Comparison of ENCODE assay signal across 9 mouse cellular contexts in genomic region chr1:39317935-39318334, GRCm38 (mm10). TPM values are rescaled to one million over a fixed set of nuclear protein-coding genes. Genes with fewer than 3 reads are reported as not detected.
A peak's percentile ranks its signal among the peaks of the same experiment; 100 is the strongest.
DNase-seq lines count a peak whose midpoint lies in the region; ATAC-seq lines count a peak whose summit lies in the region.
"Had no signal": no experiment of that assay in that cellular context is flagged by ENCODE, and none has a peak within 500 bp of the region (broad histone marks: within the 10 kb centered on the region; RNA-seq: fewer than 3 reads in every experiment).

No protein-coding gene starts in this region.

- WGBS in limb, embryonic 15.5 days, result 56% methylated on average over 2 of the region's 2 CpGs
- 93% methylated on average over 2 of the region's 2 CpGs for WGBS in hindbrain, embryonic 13.5 days

- peak; percentile 67 for DNase-seq in heart, adult 8-10 months (ENCODE audit: low spot score)
- no peak for DNase-seq in heart, postnatal 25 days (ENCODE audit: low spot score)
- DNase-seq in 3T3-L1 (ENCODE audit: low read depth, low spot score), result peak; percentile 64
- DNase-seq in adrenal gland, postnatal 36 days, result peak; percentile 46 to 59
- DNase-seq in urinary bladder, adult 2 months (ENCODE audit: low spot score), result no peak
- no peak for DNase-seq in frontal cortex, postnatal 25 days (ENCODE audit: low spot score in 2 of 2)

- no peak overlapping the region for H3K4me3 ChIP-seq in limb, embryonic 15.5 days
- no peak overlapping the region for H3K4me3 ChIP-seq in hindbrain, embryonic 13.5 days
- H3K4me3 ChIP-seq: heart, embryonic 13.5 days had no signal

- ATAC-seq in limb, embryonic 15.5 days (ENCODE audit: insufficient number of reproducible peaks, low FRiP score, low TSS enrichment, low read depth), result peak; percentile 48; the same call in 1 of the 2 replicates
- ATAC-seq in hindbrain, embryonic 13.5 days (ENCODE audit: low FRiP score), result no peak

- peaks cover 42% of the 10 kb centered on the region for H3K4me1 ChIP-seq in limb, embryonic 15.5 days
- H3K4me1 ChIP-seq in hindbrain, embryonic 13.5 days (replicated peaks), result 0 out of 2 replicates have a peak, but pooled peaks cover 5% of the 10 kb centered on the region

- no peak overlapping the region for H3K4me2 ChIP-seq in limb, embryonic 15.5 days
- no peak overlapping the region for H3K4me2 ChIP-seq in hindbrain, embryonic 13.5 days
- H3K4me2 ChIP-seq: heart, embryonic 13.5 days had no signal

- H3K9ac ChIP-seq in limb, embryonic 15.5 days, result no peak overlapping the region
- no peak overlapping the region for H3K9ac ChIP-seq in hindbrain, embryonic 13.5 days
- H3K9ac ChIP-seq: heart, embryonic 13.5 days had no signal

- H3K27ac ChIP-seq in limb, embryonic 15.5 days, result peak overlapping the region; percentile 76
- H3K27ac ChIP-seq in hindbrain, embryonic 13.5 days, result no peak overlapping the region
- H3K27ac ChIP-seq: heart, embryonic 13.5 days had no signal

- no peaks in the 10 kb centered on the region for H3K9me3 ChIP-seq in limb, embryonic 15.5 days
- H3K9me3 ChIP-seq in hindbrain, embryonic 13.5 days, result no peaks in the 10 kb centered on the region
- H3K9me3 ChIP-seq: heart, embryonic 13.5 days had no signal

- H3K36me3 ChIP-seq in limb, embryonic 15.5 days, result no peaks in the 10 kb centered on the region
- no peaks in the 10 kb centered on the region for H3K36me3 ChIP-seq in hindbrain, embryonic 13.5 days
- H3K36me3 ChIP-seq: heart, embryonic 13.5 days had no signal

- intact Hi-C loops in heart, postnatal 25 days (cut with DNase I), result no loop called here

- no peaks in the 10 kb centered on the region for H3K27me3 ChIP-seq in limb, embryonic 15.5 days
- H3K27me3 ChIP-seq in hindbrain, embryonic 13.5 days, result no peaks in the 10 kb centered on the region

RNA-seq across cellular contexts. Expression of gene Rpl31, which starts 49.7 kb away (rescaled TPM):
- total RNA-seq in heart, adult 8-10 months (2022), result 100 to 1,000 TPM; 470 to 601 (median 547) TPM
- total RNA-seq in heart, postnatal 25 days (2021), result 100 to 1,000 TPM; 552 to 590 TPM
- 100 to 1,000 TPM; 739 to 814 TPM for total RNA-seq in adrenal gland, postnatal 36 days (2021)
- 393 and 551 TPM in 2 replicates for polyA plus RNA-seq in limb, embryonic 15.5 days (2015; fragmentation: Nextera tagmentation; extraction: Ambion mirVana)
- 1,681 and 1,760 TPM in 2 replicates for polyA plus RNA-seq in urinary bladder, adult 2 months (2012; rRNA removed)
- 394 and 397 TPM in 2 replicates for polyA plus RNA-seq in hindbrain, embryonic 13.5 days (2015; fragmentation: Nextera tagmentation; extraction: Ambion mirVana)

Comparison
In these comparisons a context has a peak if more than half of its experiments do, and no peak if none do; other contexts are left out.
1. DNase-seq: peak in heart, adult 8-10 months (single experiment), 3T3-L1 (single experiment) and adrenal gland, postnatal 36 days (2 of 2); none in heart, postnatal 25 days (single experiment), urinary bladder, adult 2 months (single experiment) and frontal cortex, postnatal 25 days (0 of 2).